Mouse (Mus musculus) kidney, embryonic 14.5 days (tissue): ENCODE results near the gene Palm. TPM values are rescaled to one million over a fixed set of nuclear protein-coding genes. Genes with fewer than 3 reads are reported as not detected.
A peak's percentile ranks its signal among the peaks of the same experiment; 100 is the strongest.

Experiments used
- ATAC-seq: fragments of 200-750 bp; cut with Nextera tagmentation; 2 replicates; pipeline ENCODE4 v1.8.0; 2017; ENCODE audit warnings: moderate number of reproducible peaks, mild to moderate bottlenecking, moderate TSS enrichment, moderate library complexity; ENCODE audit not compliant: low FRiP score, low TSS enrichment
- H3K27ac ChIP-seq: fragments of 300-500 bp; sonication (generic); 2 replicates; pipeline ENCODE4 v1.5.1; 2014; ENCODE audit warnings: low read depth, mild to moderate bottlenecking, low read length, moderate library complexity, mixed read lengths
- H3K27me3 ChIP-seq: fragments of 300-500 bp; sonication (generic); 2 replicates; pipeline ENCODE4 v1.6.1; 2014; ENCODE audit warnings: mild to moderate bottlenecking, low read length; ENCODE audit not compliant: control insufficient read depth, insufficient read depth
- H3K36me3 ChIP-seq: fragments of 300-500 bp; sonication (generic); 2 replicates; pipeline ENCODE4 v1.6.1; 2014; ENCODE audit warnings: low read length, mixed read lengths; ENCODE audit not compliant: control insufficient read depth, insufficient read depth
- H3K4me1 ChIP-seq: fragments of 300-500 bp; sonication (generic); 2 replicates; pipeline ENCODE4 v1.6.1; 2014; ENCODE audit warnings: low read length, mixed read lengths; ENCODE audit not compliant: control insufficient read depth, insufficient read depth
- H3K4me2 ChIP-seq: fragments of 300-500 bp; sonication (generic); replicated peaks from 2 replicates; pipeline ENCODE4 v1.6.1; 2014; ENCODE audit warnings: low read depth, mild to moderate bottlenecking, low read length
- H3K4me3 ChIP-seq: fragments of 300-500 bp; sonication (generic); 2 replicates; pipeline ENCODE4 v1.5.1; 2014; ENCODE audit warnings: mild to moderate bottlenecking, low read length
- H3K9ac ChIP-seq: fragments of 300-500 bp; sonication (generic); 2 replicates; pipeline ENCODE4 v1.6.1; 2014; ENCODE audit warnings: low read depth, mild to moderate bottlenecking, low read length, moderate library complexity
- H3K9me3 ChIP-seq: fragments of 300-500 bp; sonication (generic); 2 replicates; pipeline ENCODE4 v1.6.1; 2016; ENCODE audit warnings: low read length; ENCODE audit not compliant: control insufficient read depth
- WGBS: fragments of 180-500 bp; shearing (Covaris S2); extraction: QIAGEN DNeasy Blood & Tissue Kit; methylation state at CpG from one replicate; pipeline ENCODE4 v1.1.7; 2014; 5-methylcytosine and 5-hydroxymethylcytosine counted together
- polyA plus RNA-seq: library from polyadenylated mRNA; unstranded; fragments of >200 nt; fragmentation: Nextera tagmentation; extraction: Ambion mirVana; gene quantifications from 2 replicates; pipeline ENCODE4 v1.2.1, GENCODE M21; 2014

Gene Palm
- polyA plus RNA-seq, 1 experiment from 2014 or later, result 136 TPM

DNA sequence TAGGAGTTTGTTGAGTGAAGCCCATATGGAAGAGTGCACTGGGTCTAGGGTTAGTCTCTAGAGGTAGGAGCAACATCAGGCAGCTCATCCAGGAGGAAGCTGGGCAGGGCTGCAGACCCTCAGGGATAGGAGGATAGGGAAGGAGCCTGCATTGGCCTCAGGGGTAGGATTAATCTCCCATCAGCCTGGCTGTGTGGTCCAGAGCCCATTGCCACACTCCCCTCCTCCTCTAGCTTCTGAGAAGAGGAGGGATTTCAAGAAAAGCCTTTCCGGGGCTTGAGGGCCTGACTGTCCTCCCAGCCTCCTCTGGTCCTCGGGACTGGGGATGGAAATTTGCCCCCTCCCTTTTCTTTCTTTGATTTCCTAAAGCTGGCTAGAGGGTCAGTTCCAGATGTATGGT, 14.2 kb upstream of the Palm start:
- Histone ChIP-seq H3K9ac (no peak overlapping the region), H3K27ac (no peak overlapping the region), H3K4me1 (peaks cover 21% of the 10 kb centered on the region), H3K4me3 (no peak overlapping the region), H3K4me2 (no peak overlapping the region), H3K9me3 (no peaks in the 10 kb centered on the region), H3K36me3 (no peaks in the 10 kb centered on the region), H3K27me3 (peaks cover 8% of the 10 kb centered on the region; the same call in 1 of the 2 replicates)
- no peak for ATAC-seq
- 36% methylated on average over 2 of the region's 2 CpGs for WGBS

GRCm38 (mm10) chr10:79779784-79780663, 13.3 kb upstream of the Palm start:
- peak overlapping the region; percentile 43 for H3K4me3 ChIP-seq
- peak overlapping the region; percentile 77 for H3K4me2 ChIP-seq
- 3% methylated on average over 55 of the region's 55 CpGs for WGBS
- no peak overlapping the region for H3K27ac ChIP-seq
- H3K27me3 ChIP-seq, result peaks cover 10% of the 10 kb centered on the region; the same call in 1 of the 2 replicates
- no peak overlapping the region; the same call in 1 of the 2 replicates for H3K9ac ChIP-seq
- H3K4me1 ChIP-seq, result peaks cover 21% of the 10 kb centered on the region
- H3K36me3 ChIP-seq, result no peaks in the 10 kb centered on the region
- H3K9me3 ChIP-seq, result no peaks in the 10 kb centered on the region
- peak; percentile 89 for ATAC-seq

DNA sequence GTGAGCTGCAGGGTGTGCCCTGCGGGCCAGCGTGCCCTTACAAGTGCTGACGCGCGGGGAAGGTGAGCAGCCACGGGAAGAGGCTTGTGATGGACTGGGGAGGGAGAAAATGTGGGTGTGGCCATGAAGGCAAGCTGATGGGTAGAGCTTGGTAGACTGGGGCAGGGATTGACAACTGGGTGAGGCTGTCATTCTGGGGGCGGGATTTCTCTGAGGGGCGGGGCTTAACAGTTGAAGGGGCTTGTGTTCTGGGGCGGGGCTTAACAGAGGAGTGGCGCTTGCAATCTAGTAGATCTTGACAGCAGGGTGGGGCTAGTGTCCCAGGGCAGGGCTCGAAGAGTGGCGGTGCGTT, 12.7 kb upstream of the Palm start:
- H3K4me3 ChIP-seq, result peak overlapping the region; percentile 43
- no peaks in the 10 kb centered on the region for H3K9me3 ChIP-seq
- peak overlapping the region; percentile 77 for H3K4me2 ChIP-seq
- no peak overlapping the region for H3K27ac ChIP-seq
- H3K4me1 ChIP-seq, result peaks cover 21% of the 10 kb centered on the region
- ATAC-seq, result no peak
- peaks cover 10% of the 10 kb centered on the region; the same call in 1 of the 2 replicates for H3K27me3 ChIP-seq
- 2% methylated on average over 12 of the region's 13 CpGs for WGBS
- H3K36me3 ChIP-seq, result no peaks in the 10 kb centered on the region
- H3K9ac ChIP-seq, result no peak overlapping the region

- H3K9ac ChIP-seq, result no peak overlapping the region
- H3K4me2 ChIP-seq, result peak overlapping the region; percentile 77
- H3K4me3 ChIP-seq, result peak overlapping the region; percentile 43; the same call in 1 of the 2 replicates
- H3K9me3 ChIP-seq, result no peaks in the 10 kb centered on the region
- 31% methylated on average over 21 of the region's 21 CpGs for WGBS
- H3K36me3 ChIP-seq, result no peaks in the 10 kb centered on the region
- no peak for ATAC-seq
- peaks cover 21% of the 10 kb centered on the region for H3K4me1 ChIP-seq
- H3K27me3 ChIP-seq, result peaks cover 10% of the 10 kb centered on the region; the same call in 1 of the 2 replicates
- H3K27ac ChIP-seq, result no peak overlapping the region
These were observed 12.2 kb upstream of the Palm start for GRCm38 (mm10) chr10:79781139-79781538.

- peaks cover 21% of the 10 kb centered on the region for H3K4me1 ChIP-seq
- H3K4me3 ChIP-seq, result no peak overlapping the region
- H3K36me3 ChIP-seq, result no peaks in the 10 kb centered on the region
- no peak overlapping the region for H3K4me2 ChIP-seq
- H3K9ac ChIP-seq, result no peak overlapping the region
- H3K9me3 ChIP-seq, result no peaks in the 10 kb centered on the region
- ATAC-seq, result no peak
- no peak overlapping the region for H3K27ac ChIP-seq
- 58% methylated on average over 5 of the region's 5 CpGs for WGBS
- peaks cover 10% of the 10 kb centered on the region; the same call in 1 of the 2 replicates for H3K27me3 ChIP-seq
These were observed 11.4 kb upstream of the Palm start for GRCm38 (mm10) chr10:79781956-79782355.

DNA sequence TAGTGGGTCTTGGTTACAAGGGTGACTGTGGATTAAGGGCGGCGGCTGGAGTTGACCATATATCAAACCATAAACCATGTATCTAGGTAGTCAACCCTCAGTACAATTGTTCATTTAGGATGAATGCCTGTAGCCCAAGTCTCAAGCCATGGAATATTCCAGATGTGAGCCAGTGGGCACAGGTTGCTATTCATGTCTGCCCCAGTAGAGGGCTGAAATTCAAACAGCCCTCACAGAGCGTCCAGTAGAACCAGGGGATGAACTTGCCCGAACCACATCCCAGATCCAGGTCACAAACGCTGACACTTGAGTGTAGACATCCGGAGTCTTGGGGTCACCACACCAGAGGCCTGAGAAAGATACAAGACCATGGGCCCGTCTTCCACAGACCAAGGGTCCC, 10.3 kb upstream of the Palm start:
- H3K27me3 ChIP-seq, result peaks cover 10% of the 10 kb centered on the region; the same call in 1 of the 2 replicates
- no peak overlapping the region for H3K27ac ChIP-seq
- H3K4me3 ChIP-seq, result no peak overlapping the region
- no peak overlapping the region for H3K4me2 ChIP-seq
- no peak overlapping the region for H3K9ac ChIP-seq
- no peaks in the 10 kb centered on the region for H3K9me3 ChIP-seq
- no peaks in the 10 kb centered on the region for H3K36me3 ChIP-seq
- ATAC-seq, result no peak
- H3K4me1 ChIP-seq, result peaks cover 13% of the 10 kb centered on the region
- 58% methylated on average over 7 of the region's 7 CpGs for WGBS

GRCm38 (mm10) chr10:79783920-79784800, 9.2 kb upstream of the Palm start:
- WGBS, result 41% methylated on average over 27 of the region's 27 CpGs

GRCm38 (mm10) chr10:79788386-79789158, 4.8 kb upstream of the Palm start:
- 32% methylated on average over 7 of the region's 7 CpGs for WGBS
- no peak overlapping the region for H3K27ac ChIP-seq
- ATAC-seq, result no peak
- 0 out of 2 replicates have a peak, but pooled peaks cover 5% of the 10 kb centered on the region for H3K4me1 ChIP-seq
- no peaks in the 10 kb centered on the region for H3K9me3 ChIP-seq
- no peak overlapping the region for H3K9ac ChIP-seq
- H3K36me3 ChIP-seq, result no peaks in the 10 kb centered on the region
- peaks cover 3% of the 10 kb centered on the region; the same call in 1 of the 2 replicates for H3K27me3 ChIP-seq
- H3K4me3 ChIP-seq, result no peak overlapping the region
- no peak overlapping the region for H3K4me2 ChIP-seq

More at GRCm38 (mm10) chr10:79783920-79784800, 9.2 kb upstream of the Palm start:
- Histone ChIP-seq H3K4me1 (peaks cover 10% of the 10 kb centered on the region; the same call in 1 of the 2 replicates), H3K9me3 (no peaks in the 10 kb centered on the region), H3K4me2 (no peak overlapping the region), H3K36me3 (no peaks in the 10 kb centered on the region), H3K4me3 (no peak overlapping the region), H3K27ac (no peak overlapping the region), H3K27me3 (peaks cover 10% of the 10 kb centered on the region; the same call in 1 of the 2 replicates), H3K9ac (no peak overlapping the region)
- no peak for ATAC-seq
